Mouse (Mus musculus) midbrain, embryonic 14.5 days (tissue): ENCODE results near the gene Olfr328. TPM values are rescaled to one million over a fixed set of nuclear protein-coding genes. Genes with fewer than 3 reads are reported as not detected.
"Not testable (repeated sequence)": the region's sequence is repeated elsewhere in the genome, so short reads cannot be mapped to it uniquely, and the experiment has no call there.

Source experiments
- ATAC-seq: fragments of 200-750 bp; cut with Nextera tagmentation; 2 replicates; pipeline ENCODE4 v1.8.0; 2017; ENCODE audit warnings: moderate number of reproducible peaks, moderate library complexity; ENCODE audit not compliant: low FRiP score, low TSS enrichment
- DNase-seq: peaks from one replicate; pipeline ENCODE4 v3.0.0-alpha.2; 2015
- H3K27ac ChIP-seq: fragments of 300-500 bp; sonication (generic); replicated peaks from 2 replicates; pipeline ENCODE4 v1.5.1; 2014; ENCODE audit warnings: mild to moderate bottlenecking, low read depth, low read length, moderate library complexity
- H3K27me3 ChIP-seq: fragments of 300-500 bp; sonication (generic); 2 replicates; pipeline ENCODE4 v1.6.1; 2014; ENCODE audit warnings: low read length, control low read depth, mixed read lengths; ENCODE audit not compliant: control insufficient read depth, insufficient read depth
- H3K36me3 ChIP-seq: fragments of 300-500 bp; sonication (generic); 2 replicates; pipeline ENCODE4 v1.6.1; 2014; ENCODE audit warnings: low read length, control low read depth; ENCODE audit not compliant: control insufficient read depth, insufficient read depth
- H3K4me1 ChIP-seq: fragments of 300-500 bp; sonication (generic); 2 replicates; pipeline ENCODE4 v1.6.1; 2014; ENCODE audit warnings: mild to moderate bottlenecking, antibody characterized with exemption, low read length, control low read depth; ENCODE audit not compliant: control insufficient read depth, insufficient read depth
- H3K4me2 ChIP-seq: fragments of 300-500 bp; sonication (generic); 2 replicates; pipeline ENCODE4 v1.6.1; 2014; ENCODE audit warnings: mild to moderate bottlenecking, low read length, moderate library complexity
- H3K4me3 ChIP-seq: fragments of 300-500 bp; sonication (generic); replicated peaks from 2 replicates; pipeline ENCODE4 v1.5.1; 2014; ENCODE audit warnings: low read depth, low read length
- H3K9ac ChIP-seq: fragments of 300-500 bp; sonication (generic); replicated peaks from 2 replicates; pipeline ENCODE4 v1.6.1; 2014; ENCODE audit warnings: mild to moderate bottlenecking, low read length, moderate library complexity
- H3K9me3 ChIP-seq: fragments of 300-500 bp; sonication (generic); 2 replicates; pipeline ENCODE4 v1.6.1; 2016; ENCODE audit warnings: low read length, control low read depth, mixed read lengths; ENCODE audit not compliant: control insufficient read depth
- WGBS: fragments of 180-500 bp; shearing (Covaris S2); extraction: QIAGEN DNeasy Blood & Tissue Kit; methylation state at CpG from one replicate; pipeline ENCODE4 v1.1.7; 2014; 5-methylcytosine and 5-hydroxymethylcytosine counted together
- polyA plus RNA-seq: library from polyadenylated mRNA; unstranded; fragments of >200 nt; fragmentation: Nextera tagmentation; extraction: Ambion mirVana; gene quantifications from 2 replicates; pipeline ENCODE4 v1.2.1, GENCODE M21; 2014

Olfr328 gene
- polyA plus RNA-seq, 1 experiment from 2014 or later: not detected

- ATAC-seq (no peak), DNase-seq (no peak)
- Histone ChIP-seq H3K27me3 (no peaks in the 10 kb centered on the region), H3K4me3 (no peak overlapping the region), H3K27ac (no peak overlapping the region), H3K4me1 (no peaks in the 10 kb centered on the region), H3K9ac (no peak overlapping the region), H3K4me2 (no peak overlapping the region), H3K9me3 (no peaks in the 10 kb centered on the region), H3K36me3 (no peaks in the 10 kb centered on the region)
- WGBS: 88% methylated on average over 8 of the region's 8 CpGs
Measured at GRCm38 (mm10) chr11:58578636-58579035, 23.2 kb upstream of the Olfr328 start.

GRCm38 (mm10) chr11:58577430-58577829 lies 22.0 kb upstream of the Olfr328 start, which contains the start of gene Olfr325:
Olfr325 (plus strand) TSS chr11:58577730.
- DNase-seq (no peak), ATAC-seq (no peak)
- H3K4me2 ChIP-seq: no peak within 1 kb of the TSS
- H3K27ac ChIP-seq: no peak within 1 kb of the TSS
- H3K36me3 ChIP-seq: no peaks in the 10 kb centered on the region
- no peaks in the 10 kb centered on the region for H3K4me1 ChIP-seq
- H3K9me3 ChIP-seq: no peaks in the 10 kb centered on the region
- no peaks in the 10 kb centered on the region for H3K27me3 ChIP-seq
- H3K9ac ChIP-seq: no peak within 1 kb of the TSS
- WGBS: 82% methylated on average over 1 of the region's 1 CpGs
- no peak within 1 kb of the TSS for H3K4me3 ChIP-seq

GRCm38 (mm10) chr11:58570405-58570804 lies 15.0 kb upstream of the Olfr328 start, which contains the start of gene Olfr224:
Olfr224 (minus strand) TSS chr11:58570553.
- Histone ChIP-seq H3K4me3 (no peak within 1 kb of the TSS), H3K4me1 (no peaks in the 10 kb centered on the region), H3K9me3 (no peaks in the 10 kb centered on the region), H3K36me3 (no peaks in the 10 kb centered on the region), H3K9ac (no peak within 1 kb of the TSS), H3K4me2 (no peak within 1 kb of the TSS), H3K27me3 (no peaks in the 10 kb centered on the region), H3K27ac (no peak within 1 kb of the TSS)
- 80% methylated on average over 5 of the region's 5 CpGs for WGBS
- no peak for DNase-seq
- ATAC-seq: no peak

- H3K4me1 ChIP-seq: no peaks in the 10 kb centered on the region
- no peak within 1 kb of the TSS for H3K4me2 ChIP-seq
- no peak within 1 kb of the TSS for H3K4me3 ChIP-seq
- no peaks in the 10 kb centered on the region for H3K27me3 ChIP-seq
- DNase-seq (no peak), ATAC-seq (no peak)
- H3K36me3 ChIP-seq: no peaks in the 10 kb centered on the region
- 84% methylated on average over 5 of the region's 5 CpGs for WGBS
- no peak within 1 kb of the TSS for H3K9ac ChIP-seq
- H3K27ac ChIP-seq: no peak within 1 kb of the TSS
- no peaks in the 10 kb centered on the region for H3K9me3 ChIP-seq
Measured at GRCm38 (mm10) chr11:58546322-58546721, 9.1 kb downstream of the Olfr328 start, which contains the start of gene Olfr329-ps. Olfr329-ps (minus strand) TSS chr11:58546422.

GRCm38 (mm10) chr11:58534736-58535135 lies 20.7 kb downstream of the Olfr328 start, which contains the start of gene Olfr330:
Olfr330 (minus strand) TSS chr11:58534836.
- not testable (repeated sequence) for DNase-seq, H3K4me3 ChIP-seq, H3K27me3 ChIP-seq, H3K27ac ChIP-seq, H3K4me1 ChIP-seq, H3K36me3 ChIP-seq, H3K4me2 ChIP-seq, H3K9ac ChIP-seq, ATAC-seq, H3K9me3 ChIP-seq

GRCm38 (mm10) chr11:58519756-58520155 lies 35.7 kb downstream of the Olfr328 start:
- not testable (repeated sequence) for H3K9ac ChIP-seq, H3K36me3 ChIP-seq, H3K9me3 ChIP-seq, H3K4me3 ChIP-seq, H3K27me3 ChIP-seq, H3K27ac ChIP-seq, H3K4me2 ChIP-seq, ATAC-seq, H3K4me1 ChIP-seq, DNase-seq
- WGBS: 90% methylated on average over 6 of the region's 9 CpGs

- ATAC-seq, H3K9me3 ChIP-seq, H3K9ac ChIP-seq, H3K36me3 ChIP-seq, H3K4me3 ChIP-seq, H3K27me3 ChIP-seq, H3K27ac ChIP-seq, H3K4me2 ChIP-seq, H3K4me1 ChIP-seq, DNase-seq: not testable (repeated sequence)
- 94% methylated on average over 17 of the region's 18 CpGs for WGBS
Measured at GRCm38 (mm10) chr11:58518916-58519315, 36.5 kb downstream of the Olfr328 start.

- not testable (repeated sequence) for H3K9me3 ChIP-seq, ATAC-seq, H3K4me1 ChIP-seq, H3K4me2 ChIP-seq, H3K27me3 ChIP-seq, H3K4me3 ChIP-seq, H3K9ac ChIP-seq, H3K36me3 ChIP-seq, DNase-seq, H3K27ac ChIP-seq
- WGBS: 88% methylated on average over 19 of the region's 19 CpGs
Measured at GRCm38 (mm10) chr11:58509058-58509457, 46.4 kb downstream of the Olfr328 start.

GRCm38 (mm10) chr11:58502472-58502871 lies 53.0 kb downstream of the Olfr328 start, which contains the start of gene Olfr331:
Olfr331 (minus strand) TSS chr11:58502572.
- ATAC-seq, H3K9me3 ChIP-seq, H3K4me2 ChIP-seq: not testable (repeated sequence)

More at GRCm38 (mm10) chr11:58502472-58502871, 53.0 kb downstream of the Olfr328 start, which contains the start of gene Olfr331:
- not testable (repeated sequence) for H3K27me3 ChIP-seq, H3K4me1 ChIP-seq, H3K4me3 ChIP-seq, H3K9ac ChIP-seq, DNase-seq, H3K27ac ChIP-seq, H3K36me3 ChIP-seq
